Mouse (Mus musculus): ENCODE data around the gene Akr1d1. TPM values are rescaled to one million over a fixed set of nuclear protein-coding genes. Genes with fewer than 3 reads are reported as not detected.

The Akr1d1 gene
- total RNA-seq, 2 experiments from 2014 or later: 292 to 395 TPM

GRCm38 (mm10) chr6:37554327-37554726 lies 24.4 kb downstream of the Akr1d1 start:
- DNase-seq (ENCODE audit: low spot score in 2 of 2): no peak

- no peak for DNase-seq (ENCODE audit: low spot score in 2 of 2)
Measured at GRCm38 (mm10) chr6:37563861-37564260, 33.9 kb downstream of the Akr1d1 start.

- no peak for DNase-seq (ENCODE audit: low spot score in 2 of 2)
Measured at GRCm38 (mm10) chr6:37567363-37567762, 37.4 kb downstream of the Akr1d1 start.

GRCm38 (mm10) chr6:37571939-37572338 lies 42.0 kb downstream of the Akr1d1 start:
- DNase-seq (ENCODE audit: low spot score in 2 of 2): no peak

GRCm38 (mm10) chr6:37572935-37573334 lies 43.0 kb downstream of the Akr1d1 start:
- no peak for DNase-seq (ENCODE audit: low spot score in 2 of 2)

- DNase-seq (ENCODE audit: low spot score in 2 of 2): no peak
Measured at GRCm38 (mm10) chr6:37580476-37580875, 50.5 kb downstream of the Akr1d1 start.

GRCm38 (mm10) chr6:37589340-37589962 lies 59.5 kb downstream of the Akr1d1 start:
- peak; percentile 37 to 44 for DNase-seq (ENCODE audit: low spot score in 2 of 2)

- DNase-seq (ENCODE audit: low spot score in 2 of 2): no peak
Measured at GRCm38 (mm10) chr6:37590800-37591199, 60.8 kb downstream of the Akr1d1 start.

- DNase-seq (ENCODE audit: low spot score in 2 of 2): peak in 1 of 2 experiments; percentile 10
Measured at GRCm38 (mm10) chr6:37592101-37593032, 62.4 kb downstream of the Akr1d1 start.

GRCm38 (mm10) chr6:37593033-37593374 lies 63.0 kb downstream of the Akr1d1 start:
- DNase-seq (ENCODE audit: low spot score in 2 of 2): no peak

GRCm38 (mm10) chr6:37593551-37594089 lies 63.6 kb downstream of the Akr1d1 start:
- DNase-seq (ENCODE audit: low spot score in 2 of 2): no peak

- no peak for DNase-seq (ENCODE audit: low spot score in 2 of 2)
Measured at GRCm38 (mm10) chr6:37597088-37597487, 67.1 kb downstream of the Akr1d1 start.

GRCm38 (mm10) chr6:37598033-37598432 lies 68.1 kb downstream of the Akr1d1 start:
- no peak for DNase-seq (ENCODE audit: low spot score in 2 of 2)

- DNase-seq (ENCODE audit: low spot score in 2 of 2): no peak
Measured at GRCm38 (mm10) chr6:37600976-37601498, 71.1 kb downstream of the Akr1d1 start.

GRCm38 (mm10) chr6:37602857-37603765 lies 73.1 kb downstream of the Akr1d1 start:
- DNase-seq (ENCODE audit: low spot score in 2 of 2): no peak

GRCm38 (mm10) chr6:37604178-37604883 lies 74.4 kb downstream of the Akr1d1 start:
- DNase-seq (ENCODE audit: low spot score in 2 of 2): no peak

- no peak for DNase-seq (ENCODE audit: low spot score in 2 of 2)
Measured at GRCm38 (mm10) chr6:37604884-37605269, 74.9 kb downstream of the Akr1d1 start.

GRCm38 (mm10) chr6:37607511-37608289 lies 77.7 kb downstream of the Akr1d1 start:
- no peak for DNase-seq (ENCODE audit: low spot score in 2 of 2)

GRCm38 (mm10) chr6:37612603-37613284 lies 82.8 kb downstream of the Akr1d1 start:
- no peak for DNase-seq (ENCODE audit: low spot score in 2 of 2)
